Mouse (Mus musculus) spleen, adult 2 months (tissue): Measurements from ENCODE around the gene 2510039O18Rik.

Source experiments
- CTCF ChIP-seq: fragments of 200-500 bp; IDR thresholded peaks from 2 replicates; pipeline ENCODE4 v1.5.1; 2011; ENCODE audit warnings: mild to moderate bottlenecking, inconsistent platforms; ENCODE audit not compliant: insufficient read depth, insufficient read length, insufficient replicate concordance; ENCODE audit errors: extremely low read depth
- POLR2A ChIP-seq: fragments of 200-500 bp; IDR thresholded peaks from 2 replicates; pipeline ENCODE4 v1.6.1; 2011; ENCODE audit warnings: low read depth, low read length, inconsistent platforms

GRCm38 (mm10) chr4:147934134-147934533, 6.6 kb upstream of the 2510039O18Rik start:
- TF ChIP-seq CTCF (no peak), POLR2A (no peak)
